Mouse (Mus musculus) bone marrow macrophage, adult 2 months (primary cell): ENCODE data around the gene Colgalt2. TPM values are rescaled to one million over a fixed set of nuclear protein-coding genes. Genes with fewer than 3 reads are reported as not detected.

Source experiments
- H3K27ac ChIP-seq: 2 replicates; pipeline ENCODE4 v1.5.1; 2012; ENCODE audit warnings: low read depth, low read length; ENCODE audit not compliant: insufficient read depth
- H3K4me1 ChIP-seq: 2 replicates; pipeline ENCODE4 v1.6.1; 2012; ENCODE audit warnings: low read length; ENCODE audit not compliant: control insufficient read depth, insufficient read depth
- H3K4me3 ChIP-seq: 2 replicates; pipeline ENCODE4 v1.5.1; 2012; ENCODE audit warnings: mild to moderate bottlenecking, low read length, moderate library complexity; ENCODE audit not compliant: insufficient read depth
- CTCF ChIP-seq: IDR thresholded peaks from 2 replicates; pipeline ENCODE4 v1.5.1; 2012; ENCODE audit warnings: low read depth, mild to moderate bottlenecking, low read length, moderate library complexity
- POLR2A ChIP-seq: IDR thresholded peaks from 2 replicates; pipeline ENCODE4 v1.6.1; 2012; ENCODE audit warnings: mild to moderate bottlenecking, low read depth, low read length, borderline replicate concordance
- polyA plus RNA-seq: library from polyadenylated mRNA; stranded (reverse); fragments of >200 nt; gene quantifications from 2 replicates; pipeline ENCODE4 v1.2.4, GENCODE M21; 2012; ENCODE audit not compliant: missing spikeins, insufficient read depth, insufficient read length

The Colgalt2 gene
- polyA plus RNA-seq, 1 experiment: not detected

DNA sequence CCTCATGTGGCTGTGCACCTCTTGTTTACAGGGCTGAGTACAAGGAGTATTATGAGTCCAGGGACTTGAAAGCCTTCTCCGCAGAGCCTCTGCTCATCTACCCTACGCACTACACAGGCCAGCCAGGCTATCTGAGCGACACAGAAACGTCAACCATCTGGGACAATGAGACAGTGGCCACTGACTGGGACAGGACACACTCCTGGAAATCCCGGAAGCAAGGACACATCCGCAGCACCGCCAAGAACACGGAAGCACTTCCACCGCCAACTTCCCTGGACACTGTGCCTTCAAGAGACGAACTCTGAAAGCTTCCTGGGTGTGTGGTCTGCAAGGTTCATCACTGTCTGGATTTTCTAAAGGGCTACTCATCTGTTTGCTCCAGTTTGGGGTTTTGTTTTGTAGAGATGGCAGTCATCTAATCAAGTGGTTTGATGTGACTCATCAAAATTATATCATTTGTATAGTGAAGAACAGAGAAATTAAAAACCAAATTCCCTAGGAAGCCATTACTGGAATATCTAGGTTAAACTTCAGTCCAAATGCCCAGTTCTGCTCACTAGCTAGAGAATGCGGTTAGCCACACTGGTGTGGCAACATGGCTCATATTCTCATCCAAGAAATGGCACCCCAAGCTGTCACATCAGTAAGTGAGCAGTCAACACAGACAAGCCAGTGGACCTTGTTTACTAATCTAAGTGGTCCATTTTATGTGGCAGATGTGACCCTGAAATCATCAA, 109.0 kb downstream of the Colgalt2 start:
- H3K27ac ChIP-seq: no peak overlapping the region
- H3K4me1 ChIP-seq: no peaks in the 10 kb centered on the region
- TF ChIP-seq CTCF: no peak
- TF ChIP-seq POLR2A: no peak
- H3K4me3 ChIP-seq: no peak overlapping the region

DNA sequence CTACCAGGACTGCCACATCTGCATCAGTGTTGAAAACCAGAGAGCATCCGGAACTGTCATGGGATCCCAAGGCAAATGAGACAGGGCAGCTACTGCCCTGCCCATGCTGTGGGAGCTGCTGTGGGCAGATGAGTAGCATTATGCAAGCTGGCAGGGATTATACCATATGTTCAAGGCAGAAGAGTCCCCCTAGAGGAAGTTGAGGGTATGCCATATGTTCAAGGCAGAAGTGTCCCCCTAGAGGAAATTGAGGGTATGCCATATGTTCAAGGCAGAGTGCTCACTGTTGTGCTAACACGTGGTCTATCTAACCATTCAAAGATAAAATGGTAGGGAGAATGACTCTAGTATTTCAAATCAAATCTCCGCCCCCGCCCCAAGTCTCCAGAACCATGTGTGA, 111.6 kb downstream of the Colgalt2 start:
- TF ChIP-seq POLR2A (no peak), CTCF (peak; percentile 23; the same call in 1 of the 2 replicates)
- no peaks in the 10 kb centered on the region for H3K4me1 ChIP-seq
- H3K27ac ChIP-seq: no peak overlapping the region
- no peak overlapping the region for H3K4me3 ChIP-seq

- Histone ChIP-seq H3K4me3 (no peak overlapping the region), H3K27ac (no peak overlapping the region), H3K4me1 (no peaks in the 10 kb centered on the region)
- TF ChIP-seq POLR2A (no peak), CTCF (no peak)
Observed at GRCm38 (mm10) chr1:152514256-152514655, 114.6 kb downstream of the Colgalt2 start.

DNA sequence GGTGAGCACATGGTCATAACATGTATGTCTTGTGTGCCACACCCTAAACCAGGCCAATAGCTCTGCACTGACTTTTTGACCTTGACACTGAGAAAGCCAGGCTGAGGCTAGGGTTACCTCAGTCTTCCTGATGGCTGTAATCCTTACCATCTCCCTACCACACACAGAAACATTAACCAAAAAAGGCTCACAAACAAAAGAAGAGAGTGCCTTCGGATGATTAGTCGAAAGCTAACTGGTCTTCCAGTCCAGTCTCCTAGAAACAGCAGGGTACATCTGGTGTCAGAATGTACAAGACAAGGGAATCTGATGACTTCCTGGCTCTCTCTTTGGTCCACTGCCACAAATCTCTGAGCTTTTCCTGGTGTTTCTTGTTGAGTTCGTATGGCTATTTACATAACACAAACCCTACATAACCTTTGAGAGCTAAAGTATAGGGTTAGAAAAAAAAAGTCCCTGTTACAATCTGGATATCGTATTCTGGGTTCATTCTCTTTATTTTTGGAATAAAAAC, 117.5 kb downstream of the Colgalt2 start:
- no peak overlapping the region for H3K27ac ChIP-seq
- no peaks in the 10 kb centered on the region for H3K4me1 ChIP-seq
- TF ChIP-seq POLR2A: no peak
- no peak for TF ChIP-seq CTCF
- no peak overlapping the region for H3K4me3 ChIP-seq

DNA sequence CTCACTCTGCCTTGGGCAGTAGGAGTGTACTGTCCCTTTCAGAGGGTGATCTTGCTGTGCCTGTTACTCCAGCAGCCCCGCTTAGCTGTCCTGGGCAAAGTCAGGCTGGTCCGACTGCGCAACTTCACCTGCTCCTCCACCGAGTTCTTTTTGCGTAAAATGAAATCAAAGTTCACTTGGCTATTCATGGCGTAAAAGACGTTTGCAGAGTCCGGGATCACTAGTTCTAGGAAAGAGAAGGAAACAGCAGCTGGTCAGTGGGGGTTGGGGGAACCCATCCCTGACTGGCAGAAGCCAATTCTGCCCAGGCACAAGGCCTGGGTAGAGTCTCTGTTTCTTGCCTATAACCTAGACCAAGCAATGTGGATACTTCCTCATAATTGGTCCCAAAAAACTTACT, 119.3 kb downstream of the Colgalt2 start:
- Histone ChIP-seq H3K4me3 (no peak overlapping the region), H3K4me1 (peaks cover 5% of the 10 kb centered on the region), H3K27ac (no peak overlapping the region)
- TF ChIP-seq POLR2A: no peak
- no peak for TF ChIP-seq CTCF

DNA sequence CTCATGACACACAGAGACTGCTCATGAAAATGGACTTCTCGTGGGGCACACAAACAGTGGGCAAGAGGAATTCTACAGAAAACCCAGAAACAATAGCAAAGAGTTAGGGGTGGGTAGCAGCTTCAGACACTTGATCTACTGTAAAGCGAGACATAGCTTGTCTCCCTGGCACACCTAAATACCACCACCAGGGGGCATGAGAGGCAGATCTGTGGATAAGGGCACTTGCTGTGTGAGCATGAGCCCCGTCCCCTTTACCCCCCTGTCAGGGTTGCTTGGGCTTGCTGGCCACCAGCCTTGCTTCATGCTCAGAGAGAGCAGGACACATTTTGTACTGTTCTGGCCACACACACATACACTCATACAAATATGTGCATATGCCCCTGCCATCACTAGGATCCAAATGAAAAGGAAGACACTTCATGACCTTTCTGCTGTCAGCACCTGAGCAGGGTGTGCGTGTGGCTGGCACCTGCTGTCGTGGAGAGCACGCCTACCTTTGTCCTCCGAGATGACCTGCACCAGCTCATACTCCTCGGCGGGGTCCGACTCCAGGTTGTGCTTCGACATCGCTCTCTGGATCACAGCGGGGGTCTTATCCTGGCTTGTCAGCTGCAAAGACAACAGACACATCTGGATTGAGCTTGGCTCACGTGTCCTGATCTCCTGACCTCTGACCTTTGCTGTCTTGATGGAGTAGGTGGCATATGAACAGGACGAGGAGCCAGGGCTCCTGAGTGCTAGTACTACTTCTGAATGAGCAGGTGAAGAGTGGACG, 121.4 kb downstream of the Colgalt2 start:
- peak; percentile 34; the same call in 1 of the 2 replicates for TF ChIP-seq CTCF
- no peak for TF ChIP-seq POLR2A
- peaks cover 20% of the 10 kb centered on the region for H3K4me1 ChIP-seq
- H3K27ac ChIP-seq: no peak overlapping the region
- no peak overlapping the region for H3K4me3 ChIP-seq

GRCm38 (mm10) chr1:152522226-152522625, 122.6 kb downstream of the Colgalt2 start:
- Histone ChIP-seq H3K27ac (no peak overlapping the region), H3K4me1 (peaks cover 31% of the 10 kb centered on the region), H3K4me3 (no peak overlapping the region)
- TF ChIP-seq CTCF: no peak
- TF ChIP-seq POLR2A: no peak

DNA sequence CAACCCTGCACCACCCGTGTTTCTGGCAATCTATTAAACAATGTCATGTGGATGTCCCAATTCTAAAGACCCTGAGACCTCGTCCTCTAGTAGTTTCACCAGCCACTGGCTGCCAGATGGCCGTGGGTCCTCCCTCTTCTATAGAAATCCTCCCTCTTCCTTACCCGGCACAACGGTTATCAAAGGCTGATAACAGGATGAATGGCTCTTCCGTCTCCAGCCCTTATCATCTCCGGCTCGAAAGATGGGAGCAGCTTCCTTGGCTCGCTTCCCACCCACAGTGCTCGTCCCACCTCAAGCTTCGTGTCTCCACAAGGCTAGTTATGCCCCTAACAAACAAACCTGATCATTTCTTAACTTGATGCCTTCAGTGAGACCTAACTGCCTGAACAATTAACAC, 123.7 kb downstream of the Colgalt2 start:
- no peak overlapping the region for H3K4me3 ChIP-seq
- peaks cover 41% of the 10 kb centered on the region for H3K4me1 ChIP-seq
- TF ChIP-seq POLR2A (no peak), CTCF (no peak)
- H3K27ac ChIP-seq: no peak overlapping the region

- Histone ChIP-seq H3K4me3 (no peak overlapping the region), H3K4me1 (peaks cover 44% of the 10 kb centered on the region), H3K27ac (peak overlapping the region; percentile 77)
- TF ChIP-seq CTCF: no peak
- TF ChIP-seq POLR2A: no peak
Observed at GRCm38 (mm10) chr1:152524098-152524892, 124.7 kb downstream of the Colgalt2 start.
